Mouse (Mus musculus) spleen, adult 2 months (tissue): ENCODE measurements around the gene Gpr152.

ENCODE experiments used
- CTCF ChIP-seq: fragments of 200-500 bp; IDR thresholded peaks from 2 replicates; pipeline ENCODE4 v1.5.1; 2011; ENCODE audit warnings: mild to moderate bottlenecking, inconsistent platforms; ENCODE audit not compliant: insufficient read depth, insufficient read length, insufficient replicate concordance; ENCODE audit errors: extremely low read depth
- POLR2A ChIP-seq: fragments of 200-500 bp; IDR thresholded peaks from 2 replicates; pipeline ENCODE4 v1.6.1; 2011; ENCODE audit warnings: low read depth, low read length, inconsistent platforms

DNA sequence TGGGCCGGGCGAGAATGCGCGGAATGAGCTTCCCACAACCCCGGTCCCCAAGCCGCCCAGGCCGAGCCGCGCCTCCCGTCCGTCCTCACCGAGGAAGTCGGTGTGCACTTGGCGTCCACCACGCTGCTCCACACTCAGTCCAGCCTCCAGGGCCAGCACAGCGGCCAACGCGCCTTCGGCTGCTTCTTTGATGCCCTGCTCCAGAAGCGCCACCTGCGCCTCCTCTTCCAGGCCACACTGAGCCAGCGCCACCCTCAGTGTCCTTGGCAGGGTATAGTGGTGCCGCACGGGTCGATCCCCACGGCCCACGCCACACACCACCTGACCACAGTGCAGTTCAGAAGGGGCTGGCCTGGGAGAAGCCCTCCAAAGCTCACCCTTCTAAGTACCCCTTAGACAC lies 30.2 kb downstream of the Gpr152 start:
- TF ChIP-seq CTCF (no peak), POLR2A (no peak)
